Mouse (Mus musculus): ENCODE results near the gene Creb3l4.
"Not testable (repeated sequence)": the region's sequence is repeated elsewhere in the genome, so short reads cannot be mapped to it uniquely, and the experiment has no call there.

The Creb3l4 gene

GRCm38 (mm10) chr3:90242984-90243775, at the start of gene Creb3l4:
Gene Creb3l4 (minus strand): TSS chr3:90243512.
- DNase-seq (ENCODE audit: low read depth): no peak

GRCm38 (mm10) chr3:90292345-90293275, 49.3 kb upstream of the Creb3l4 start, which contains the start of gene Gatad2b:
Gene Gatad2b (plus strand): TSS chr3:90293178.
- peak; percentile 99 for DNase-seq (ENCODE audit: low read depth)

DNA sequence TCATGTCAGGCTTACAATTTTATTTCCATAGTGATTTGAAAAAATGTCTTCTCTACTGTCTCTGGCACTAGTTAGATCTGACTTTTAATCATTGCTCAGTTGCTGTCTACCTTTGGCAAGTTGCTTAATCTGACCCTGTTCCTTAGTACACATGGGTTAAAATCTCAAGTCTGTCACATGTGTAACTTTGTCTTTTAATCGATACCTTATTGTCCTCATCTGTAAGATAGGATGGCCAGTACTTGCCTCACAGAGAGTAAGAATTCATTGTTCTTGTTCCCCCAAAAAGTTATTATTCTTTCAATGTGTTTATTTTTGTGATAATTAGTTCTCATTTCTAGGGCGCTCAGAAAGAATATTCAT, 48.7 kb upstream of the Creb3l4 start:
- no peak for DNase-seq (ENCODE audit: low read depth)

- no peak for DNase-seq (ENCODE audit: low read depth)
Measured at GRCm38 (mm10) chr3:90290602-90291001, 47.3 kb upstream of the Creb3l4 start.

DNA sequence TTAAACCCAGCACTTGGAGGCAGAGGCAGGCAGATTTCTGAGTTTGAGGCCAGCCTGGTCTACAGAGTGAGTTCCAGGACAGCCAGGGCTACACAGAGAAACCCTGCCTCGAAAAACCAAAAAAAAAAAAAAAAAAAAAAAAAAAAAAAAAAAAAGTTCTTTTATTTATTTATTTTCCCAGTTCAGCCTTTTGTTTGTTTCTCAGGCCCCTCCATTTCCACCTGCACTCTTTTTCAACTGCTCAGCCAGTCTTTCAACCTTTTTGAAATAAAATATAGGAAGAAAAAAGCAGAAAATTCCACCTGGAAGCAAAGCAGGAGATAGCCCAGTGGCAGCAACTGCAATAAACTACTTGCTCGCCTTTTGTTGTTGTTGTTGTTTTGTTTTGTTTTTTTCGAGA, 46.1 kb upstream of the Creb3l4 start:
- DNase-seq (ENCODE audit: low read depth): not testable (repeated sequence)

- DNase-seq (ENCODE audit: low read depth): no peak
Measured at GRCm38 (mm10) chr3:90284150-90284549, 40.8 kb upstream of the Creb3l4 start.

DNA sequence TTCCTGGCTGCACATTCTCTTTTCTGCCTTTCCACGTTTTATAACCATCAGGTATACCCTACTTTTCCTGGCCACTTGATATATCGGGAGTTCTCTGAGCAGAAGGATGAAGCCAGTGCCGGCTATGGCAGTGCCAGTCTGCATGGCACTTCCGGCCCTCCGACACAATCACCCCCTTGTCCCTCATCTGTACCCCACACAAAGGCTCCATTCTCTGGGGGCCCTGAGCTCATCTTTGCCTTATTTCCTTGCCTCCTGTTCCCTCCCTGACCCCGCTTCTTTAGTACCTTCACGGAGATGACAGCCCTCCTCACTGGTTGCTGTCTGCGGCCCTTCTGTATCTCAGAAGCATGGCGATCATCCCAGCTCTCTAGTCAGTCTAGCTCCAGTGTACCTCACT, 37.4 kb upstream of the Creb3l4 start:
- no peak for DNase-seq (ENCODE audit: low read depth)

DNA sequence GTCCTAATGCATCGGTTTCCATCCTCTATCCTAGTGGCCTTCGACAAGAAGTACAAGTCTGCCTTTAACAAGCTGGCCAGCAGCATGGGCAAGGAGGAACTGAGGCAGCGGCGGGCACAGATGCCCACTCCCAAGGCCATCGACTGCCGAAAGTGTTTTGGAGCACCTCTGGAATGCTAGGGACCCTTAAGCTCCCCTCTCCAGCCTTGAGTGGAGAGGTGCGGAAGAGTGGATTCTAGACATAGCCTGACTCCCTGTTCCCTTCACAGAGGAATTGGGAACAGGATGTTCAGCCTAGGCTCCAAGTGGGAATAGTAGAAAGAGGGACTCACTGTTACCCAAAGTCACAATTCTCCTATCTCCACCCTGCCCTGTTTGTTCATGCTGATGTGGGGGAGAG, 36.4 kb upstream of the Creb3l4 start:
- no peak for DNase-seq (ENCODE audit: low read depth)

DNA sequence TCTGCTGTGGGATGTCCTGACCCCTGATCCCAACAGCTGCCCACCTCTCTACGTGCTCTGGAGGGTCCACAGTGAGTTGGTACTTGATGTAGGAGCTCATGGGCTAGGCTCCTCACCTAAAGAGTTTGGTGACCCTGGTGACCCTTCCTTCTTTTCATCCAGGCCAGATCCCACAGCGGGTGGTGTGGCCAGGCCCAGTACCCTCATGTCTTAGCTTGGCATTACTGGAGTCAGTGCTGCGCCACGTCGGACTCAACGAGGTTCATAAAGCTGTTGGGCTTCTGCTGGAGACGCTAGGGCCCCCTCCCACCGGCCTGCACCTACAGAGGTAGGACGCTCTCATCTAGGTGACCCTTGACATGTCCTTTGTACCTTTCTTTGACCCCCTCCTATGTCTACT, 35.9 kb upstream of the Creb3l4 start:
- no peak for DNase-seq (ENCODE audit: low read depth)

DNA sequence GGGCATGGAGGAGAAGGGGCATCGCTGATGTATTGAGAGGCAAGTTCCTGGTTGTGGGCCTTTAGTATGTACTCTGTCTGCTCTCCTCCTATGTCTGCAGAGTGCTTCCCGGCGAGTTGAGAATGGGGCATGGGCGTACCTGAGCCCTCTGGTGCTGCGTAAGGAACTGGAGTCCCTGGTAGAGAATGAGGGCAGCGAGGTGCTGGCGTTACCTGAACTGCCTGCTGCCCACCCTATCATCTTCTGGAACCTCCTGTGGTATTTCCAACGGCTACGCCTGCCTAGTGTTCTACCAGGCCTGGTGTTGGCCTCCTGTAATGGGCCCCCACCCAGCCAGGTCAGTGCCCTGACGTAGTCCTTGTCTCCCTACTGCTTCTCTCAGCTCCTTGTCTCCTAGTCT, 34.9 kb upstream of the Creb3l4 start:
- no peak for DNase-seq (ENCODE audit: low read depth)

DNA sequence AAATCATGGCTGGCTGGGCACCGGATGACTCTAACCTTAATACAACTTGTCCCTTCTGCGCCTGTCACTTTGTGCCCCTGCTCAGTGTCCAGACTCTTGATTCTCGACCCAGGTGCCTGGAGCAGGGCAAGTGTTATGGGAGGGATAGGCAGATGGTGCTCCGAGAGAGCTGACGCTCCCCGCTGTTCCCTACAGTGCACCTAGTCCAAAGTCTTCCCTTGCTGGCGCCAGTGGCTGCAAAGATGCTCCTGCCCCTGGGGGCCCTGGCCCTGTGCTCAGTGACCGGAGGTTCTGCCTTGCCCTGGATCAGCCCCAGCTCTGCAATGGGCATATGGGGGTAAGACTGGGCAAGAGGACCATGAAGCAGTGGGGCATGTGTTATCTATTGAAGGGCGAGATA, 34.5 kb upstream of the Creb3l4 start:
- no peak for DNase-seq (ENCODE audit: low read depth)

DNA sequence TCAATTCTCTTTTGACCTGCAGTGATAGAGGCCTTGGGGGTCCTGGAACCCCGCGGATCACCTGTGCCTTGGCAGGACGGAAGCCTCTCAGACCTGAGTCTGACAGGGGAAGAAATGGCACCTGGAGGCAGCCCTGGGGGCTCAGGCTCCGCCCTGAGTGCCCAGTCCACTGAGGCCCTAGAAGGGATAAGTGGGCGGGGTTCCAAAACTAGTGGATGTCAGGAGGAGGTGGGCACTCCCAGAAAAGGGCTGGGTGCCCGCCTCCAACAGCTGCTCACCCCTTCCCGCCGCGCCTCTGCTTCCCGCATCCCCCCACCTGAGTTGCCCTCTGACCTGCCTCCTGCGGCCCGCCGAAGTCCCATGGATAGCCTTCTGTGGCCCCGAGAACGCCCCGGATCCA, 33.5 kb upstream of the Creb3l4 start:
- DNase-seq (ENCODE audit: low read depth): no peak

- DNase-seq (ENCODE audit: low read depth): no peak
Measured at GRCm38 (mm10) chr3:90275286-90275685, 32.0 kb upstream of the Creb3l4 start.

- no peak for DNase-seq (ENCODE audit: low read depth)
Measured at GRCm38 (mm10) chr3:90273855-90274254, 30.5 kb upstream of the Creb3l4 start.

GRCm38 (mm10) chr3:90272170-90272569, 28.9 kb upstream of the Creb3l4 start:
- DNase-seq (ENCODE audit: low read depth): no peak

DNA sequence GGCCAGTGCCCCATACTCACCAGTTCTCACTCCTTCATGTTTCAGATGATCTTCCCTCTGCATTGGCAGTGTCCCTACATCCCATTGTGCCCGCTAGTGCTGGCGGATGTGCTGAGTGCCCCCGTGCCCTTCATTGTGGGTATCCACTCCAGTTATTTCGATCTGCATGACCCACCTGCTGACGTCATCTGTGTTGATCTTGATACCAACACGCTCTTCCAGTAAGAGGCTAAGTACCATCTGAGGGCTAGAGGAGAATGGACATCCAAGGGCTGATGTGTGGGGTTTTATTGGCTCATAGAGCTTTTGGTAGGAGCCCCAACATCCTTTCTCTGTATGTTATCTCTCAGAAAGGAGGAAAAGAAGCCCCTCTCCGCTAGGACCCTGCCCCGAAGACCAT, 27.5 kb upstream of the Creb3l4 start:
- DNase-seq (ENCODE audit: low read depth): no peak

GRCm38 (mm10) chr3:90268971-90269370, 25.7 kb upstream of the Creb3l4 start:
- DNase-seq (ENCODE audit: low read depth): no peak

DNA sequence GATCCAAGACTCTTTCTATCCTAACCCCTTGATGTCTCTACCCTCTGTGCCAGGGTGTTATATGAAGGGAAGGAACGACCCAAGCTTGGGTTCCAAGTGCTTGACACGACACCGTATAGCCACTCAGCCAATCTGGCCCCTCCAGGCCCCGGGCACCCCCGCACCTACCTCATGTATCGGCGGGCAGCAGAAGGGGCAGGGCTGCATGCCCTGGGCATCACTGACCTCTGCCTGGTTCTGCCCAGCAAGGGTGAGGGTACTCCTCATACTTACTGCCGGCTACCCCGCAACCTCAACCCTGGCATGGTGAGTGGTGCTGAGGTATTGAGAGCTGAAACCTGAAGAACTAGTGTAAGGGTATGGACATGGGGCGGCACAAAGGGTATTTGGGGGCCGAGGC, 24.9 kb upstream of the Creb3l4 start:
- DNase-seq (ENCODE audit: low read depth): no peak

- DNase-seq (ENCODE audit: low read depth): no peak
Measured at GRCm38 (mm10) chr3:90266901-90267775, 23.8 kb upstream of the Creb3l4 start.

GRCm38 (mm10) chr3:90265932-90266741, 22.8 kb upstream of the Creb3l4 start:
- peak; percentile 48 for DNase-seq (ENCODE audit: low read depth)
